Mouse (Mus musculus) embryonic facial prominence, embryonic 12.5 days (tissue): ENCODE data around the gene Rnf145. TPM values are rescaled to one million over a fixed set of nuclear protein-coding genes. Genes with fewer than 3 reads are reported as not detected.

Source experiments
- ATAC-seq: fragments of 200-750 bp; cut with Nextera tagmentation; 2 replicates; pipeline ENCODE4 v1.8.0; 2017; ENCODE audit not compliant: insufficient number of reproducible peaks, insufficient read depth, low FRiP score, low TSS enrichment
- H3K27ac ChIP-seq: fragments of 300-500 bp; sonication (generic); 2 replicates; pipeline ENCODE4 v1.5.1; 2016; ENCODE audit warnings: mild to moderate bottlenecking
- H3K27me3 ChIP-seq: fragments of 300-500 bp; sonication (generic); 2 replicates; pipeline ENCODE4 v1.6.1; 2016; ENCODE audit warnings: mild to moderate bottlenecking, moderate library complexity
- H3K36me3 ChIP-seq: fragments of 300-500 bp; sonication (generic); 2 replicates; pipeline ENCODE4 v1.6.1; 2016; ENCODE audit warnings: mild to moderate bottlenecking
- H3K4me1 ChIP-seq: fragments of 300-500 bp; sonication (generic); 2 replicates; pipeline ENCODE4 v1.6.1; 2016
- H3K4me2 ChIP-seq: fragments of 300-500 bp; sonication (generic); replicated peaks from 2 replicates; pipeline ENCODE4 v1.6.1; 2016; ENCODE audit warnings: mild to moderate bottlenecking, moderate library complexity
- H3K4me3 ChIP-seq: fragments of 300-500 bp; sonication (generic); 2 replicates; pipeline ENCODE4 v1.5.1; 2016; ENCODE audit warnings: mild to moderate bottlenecking
- H3K9ac ChIP-seq: fragments of 300-500 bp; sonication (generic); 2 replicates; pipeline ENCODE4 v1.6.1; 2016; ENCODE audit warnings: mild to moderate bottlenecking, moderate library complexity
- H3K9me3 ChIP-seq: fragments of 300-500 bp; sonication (generic); 2 replicates; pipeline ENCODE4 v1.6.1; 2016; ENCODE audit warnings: mild to moderate bottlenecking, moderate library complexity
- WGBS: fragments of 180-500 bp; shearing (Covaris S2); methylation state at CpG from one replicate; pipeline ENCODE4 v1.1.7; 2016; 5-methylcytosine and 5-hydroxymethylcytosine counted together
- polyA plus RNA-seq: library from polyadenylated mRNA; unstranded; fragments of >200 nt; fragmentation: Nextera tagmentation; extraction: Ambion mirVana; gene quantifications from 2 replicates; pipeline ENCODE4 v1.2.1, GENCODE M21; 2016

Gene Rnf145
- polyA plus RNA-seq, 1 experiment from 2014 or later: 100 TPM

GRCm38 (mm10) chr11:44574820-44575219, 56.1 kb downstream of the Rnf145 start:
- H3K4me3 ChIP-seq: no peak overlapping the region
- H3K4me2 ChIP-seq: no peak overlapping the region
- no peaks in the 10 kb centered on the region for H3K27me3 ChIP-seq
- no peaks in the 10 kb centered on the region for H3K9me3 ChIP-seq
- no peak overlapping the region for H3K27ac ChIP-seq
- WGBS: 94% methylated on average over 5 of the region's 5 CpGs
- no peaks in the 10 kb centered on the region for H3K4me1 ChIP-seq
- ATAC-seq: no peak
- no peak overlapping the region for H3K9ac ChIP-seq
- peaks cover 2% of the 10 kb centered on the region; the same call in 1 of the 2 replicates for H3K36me3 ChIP-seq

DNA sequence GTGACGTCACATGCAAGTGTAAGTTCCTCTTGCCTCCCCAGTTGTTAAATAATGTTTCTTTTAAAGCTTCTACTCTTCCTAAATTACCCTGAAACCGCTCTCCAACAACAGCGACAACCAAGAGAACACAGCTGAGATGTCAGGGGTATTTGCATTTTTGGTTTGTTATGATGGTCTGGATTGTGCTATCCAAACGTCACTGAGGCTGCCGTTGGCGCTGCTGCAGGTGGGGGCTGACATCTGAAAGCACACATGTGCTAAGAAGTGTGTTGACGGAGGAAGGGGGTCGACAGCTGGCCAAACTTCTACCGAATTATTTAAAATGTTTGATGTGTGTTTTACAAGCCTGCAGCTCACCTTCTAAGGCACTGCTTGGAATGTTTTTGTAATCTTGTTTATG, 59.1 kb downstream of the Rnf145 start:
- no peak overlapping the region for H3K4me3 ChIP-seq
- H3K27ac ChIP-seq: no peak overlapping the region
- no peak overlapping the region for H3K4me2 ChIP-seq
- no peaks in the 10 kb centered on the region for H3K4me1 ChIP-seq
- H3K36me3 ChIP-seq: no peaks in the 10 kb centered on the region
- 75% methylated on average over 9 of the region's 9 CpGs for WGBS
- no peak overlapping the region for H3K9ac ChIP-seq
- no peaks in the 10 kb centered on the region for H3K27me3 ChIP-seq
- no peaks in the 10 kb centered on the region for H3K9me3 ChIP-seq
- no peak for ATAC-seq

GRCm38 (mm10) chr11:44581277-44581683, 62.5 kb downstream of the Rnf145 start:
- no peak for ATAC-seq
- H3K4me2 ChIP-seq: no peak overlapping the region
- H3K27ac ChIP-seq: no peak overlapping the region
- WGBS: 33% methylated on average over 11 of the region's 11 CpGs
- H3K4me1 ChIP-seq: no peaks in the 10 kb centered on the region
- no peak overlapping the region for H3K4me3 ChIP-seq
- no peaks in the 10 kb centered on the region for H3K9me3 ChIP-seq
- no peaks in the 10 kb centered on the region for H3K36me3 ChIP-seq
- no peaks in the 10 kb centered on the region for H3K27me3 ChIP-seq
- no peak overlapping the region for H3K9ac ChIP-seq

DNA sequence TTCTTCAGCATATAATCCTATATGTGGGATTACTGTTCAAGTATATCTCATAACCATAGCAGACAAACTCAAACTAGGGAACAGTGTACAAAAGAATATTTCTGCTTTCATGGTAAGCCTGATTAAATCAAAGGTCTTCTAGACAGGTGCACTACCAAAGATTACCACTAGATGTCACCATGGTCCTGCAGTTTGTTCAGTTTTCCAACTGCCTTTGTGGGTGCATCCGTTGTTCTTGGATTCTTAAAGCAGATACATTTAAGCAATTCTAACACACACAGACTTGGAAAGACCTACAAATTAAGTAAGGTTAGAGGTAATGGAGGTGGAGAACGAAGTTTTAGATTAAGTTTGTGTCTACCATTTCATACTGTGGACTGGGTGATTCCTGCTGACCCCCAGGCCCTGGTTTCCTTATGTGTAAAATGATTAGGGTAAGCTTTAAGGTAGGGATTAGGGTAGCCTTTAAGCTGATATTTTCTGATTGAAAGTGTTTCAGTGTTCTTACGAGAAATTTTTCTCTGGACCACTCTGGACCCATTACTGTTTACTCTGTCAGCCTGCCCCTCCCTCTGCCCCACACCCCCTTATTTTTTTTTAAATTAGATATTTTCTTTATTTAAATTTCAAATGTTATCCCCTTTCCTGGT, 67.4 kb downstream of the Rnf145 start:
- WGBS: 13% methylated on average over 3 of the region's 3 CpGs
- Histone ChIP-seq H3K4me3 (no peak overlapping the region), H3K9ac (no peak overlapping the region), H3K4me1 (no peaks in the 10 kb centered on the region), H3K36me3 (no peaks in the 10 kb centered on the region), H3K27ac (no peak overlapping the region), H3K27me3 (no peaks in the 10 kb centered on the region), H3K4me2 (no peak overlapping the region), H3K9me3 (no peaks in the 10 kb centered on the region)
- no peak for ATAC-seq

GRCm38 (mm10) chr11:44593016-44593415, 74.3 kb downstream of the Rnf145 start:
- Histone ChIP-seq H3K4me2 (no peak overlapping the region), H3K27me3 (no peaks in the 10 kb centered on the region), H3K4me3 (no peak overlapping the region), H3K9me3 (no peaks in the 10 kb centered on the region), H3K9ac (no peak overlapping the region), H3K4me1 (no peaks in the 10 kb centered on the region), H3K27ac (no peak overlapping the region), H3K36me3 (no peaks in the 10 kb centered on the region)
- no peak for ATAC-seq
- whole genome bisulfite sequencing: 90% methylated on average over 6 of the region's 6 CpGs

GRCm38 (mm10) chr11:44594768-44595167, 76.0 kb downstream of the Rnf145 start:
- Histone ChIP-seq H3K9ac (no peak overlapping the region), H3K36me3 (no peaks in the 10 kb centered on the region), H3K4me3 (no peak overlapping the region), H3K4me1 (no peaks in the 10 kb centered on the region), H3K27ac (no peak overlapping the region), H3K9me3 (no peaks in the 10 kb centered on the region), H3K27me3 (no peaks in the 10 kb centered on the region), H3K4me2 (no peak overlapping the region)
- ATAC-seq: no peak
- WGBS: 77% methylated on average over 3 of the region's 3 CpGs

DNA sequence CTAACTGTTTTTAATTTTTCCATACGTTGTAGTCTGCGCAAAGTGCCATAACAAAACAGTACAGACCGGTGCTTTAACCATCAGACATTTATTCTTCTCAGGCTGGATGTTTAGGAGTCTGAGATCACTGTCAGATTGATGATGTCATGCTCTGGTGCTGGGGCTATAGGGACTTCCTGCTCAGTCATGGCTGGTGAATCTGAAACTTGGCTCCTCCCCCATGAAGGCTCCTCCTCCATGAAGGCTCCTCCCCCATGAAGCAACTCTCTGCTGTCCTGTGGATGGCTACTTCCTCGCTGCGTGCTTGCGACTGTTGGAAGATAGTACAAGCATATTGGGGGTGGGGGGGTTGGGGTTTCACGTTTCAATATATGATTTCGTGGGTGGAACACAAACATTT, 88.1 kb downstream of the Rnf145 start:
- peaks cover 9% of the 10 kb centered on the region for H3K27me3 ChIP-seq
- no peak for ATAC-seq
- no peak overlapping the region for H3K4me3 ChIP-seq
- H3K4me2 ChIP-seq: no peak overlapping the region
- H3K27ac ChIP-seq: no peak overlapping the region
- 85% methylated on average over 8 of the region's 8 CpGs for WGBS
- H3K9ac ChIP-seq: no peak overlapping the region
- no peaks in the 10 kb centered on the region for H3K9me3 ChIP-seq
- H3K4me1 ChIP-seq: peaks cover 3% of the 10 kb centered on the region; the same call in 1 of the 2 replicates
- H3K36me3 ChIP-seq: no peaks in the 10 kb centered on the region

DNA sequence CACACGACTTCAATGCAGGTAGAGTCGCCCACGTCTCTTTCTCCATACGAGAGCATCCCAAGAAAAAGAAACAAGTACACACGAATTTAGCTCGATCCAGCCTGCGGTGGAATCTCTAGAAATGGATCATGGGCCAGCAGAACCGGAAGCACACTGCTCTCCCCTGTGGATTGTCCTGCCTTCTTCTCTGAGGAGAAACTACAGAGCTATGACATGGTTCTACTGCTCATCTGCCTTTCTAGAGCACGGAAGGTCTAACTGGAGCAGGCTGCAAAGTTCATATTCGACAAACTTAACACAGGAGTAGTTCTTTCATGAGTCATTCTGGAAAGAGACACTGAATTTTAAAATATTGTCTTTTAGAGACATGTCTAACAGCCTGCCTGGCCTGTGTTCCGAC, 89.9 kb downstream of the Rnf145 start:
- H3K9me3 ChIP-seq: no peaks in the 10 kb centered on the region
- H3K27me3 ChIP-seq: peaks cover 17% of the 10 kb centered on the region
- H3K36me3 ChIP-seq: no peaks in the 10 kb centered on the region
- 86% methylated on average over 11 of the region's 11 CpGs for WGBS
- ATAC-seq: no peak
- H3K27ac ChIP-seq: no peak overlapping the region
- no peak overlapping the region for H3K4me2 ChIP-seq
- peaks cover 16% of the 10 kb centered on the region; the same call in 1 of the 2 replicates for H3K4me1 ChIP-seq
- no peak overlapping the region for H3K4me3 ChIP-seq
- no peak overlapping the region for H3K9ac ChIP-seq

- ATAC-seq: peak; percentile 72; the same call in 1 of the 2 replicates
- H3K9me3 ChIP-seq: no peaks in the 10 kb centered on the region
- H3K36me3 ChIP-seq: no peaks in the 10 kb centered on the region
- peaks cover 21% of the 10 kb centered on the region; the same call in 1 of the 2 replicates for H3K4me1 ChIP-seq
- under 1% methylated on average over 45 of the region's 45 CpGs for WGBS
- H3K27me3 ChIP-seq: peaks cover 31% of the 10 kb centered on the region
- peak overlapping the region; percentile 54; the same call in 1 of the 2 replicates for H3K27ac ChIP-seq
- peak overlapping the region; percentile 82 for H3K4me2 ChIP-seq
- H3K4me3 ChIP-seq: peak overlapping the region; percentile 40
- peak overlapping the region; percentile 48; the same call in 1 of the 2 replicates for H3K9ac ChIP-seq
These were observed 92.4 kb downstream of the Rnf145 start for GRCm38 (mm10) chr11:44610971-44611781.

- Histone ChIP-seq H3K9me3 (no peaks in the 10 kb centered on the region), H3K4me2 (peak overlapping the region; percentile 82), H3K4me1 (peaks cover 26% of the 10 kb centered on the region; the same call in 1 of the 2 replicates), H3K36me3 (no peaks in the 10 kb centered on the region), H3K9ac (no peak overlapping the region; the same call in 1 of the 2 replicates), H3K27ac (no peak overlapping the region), H3K4me3 (no peak overlapping the region), H3K27me3 (peaks cover 34% of the 10 kb centered on the region)
- no peak for ATAC-seq
- 6% methylated on average over 10 of the region's 10 CpGs for WGBS
These were observed 93.4 kb downstream of the Rnf145 start for GRCm38 (mm10) chr11:44612156-44612555.

DNA sequence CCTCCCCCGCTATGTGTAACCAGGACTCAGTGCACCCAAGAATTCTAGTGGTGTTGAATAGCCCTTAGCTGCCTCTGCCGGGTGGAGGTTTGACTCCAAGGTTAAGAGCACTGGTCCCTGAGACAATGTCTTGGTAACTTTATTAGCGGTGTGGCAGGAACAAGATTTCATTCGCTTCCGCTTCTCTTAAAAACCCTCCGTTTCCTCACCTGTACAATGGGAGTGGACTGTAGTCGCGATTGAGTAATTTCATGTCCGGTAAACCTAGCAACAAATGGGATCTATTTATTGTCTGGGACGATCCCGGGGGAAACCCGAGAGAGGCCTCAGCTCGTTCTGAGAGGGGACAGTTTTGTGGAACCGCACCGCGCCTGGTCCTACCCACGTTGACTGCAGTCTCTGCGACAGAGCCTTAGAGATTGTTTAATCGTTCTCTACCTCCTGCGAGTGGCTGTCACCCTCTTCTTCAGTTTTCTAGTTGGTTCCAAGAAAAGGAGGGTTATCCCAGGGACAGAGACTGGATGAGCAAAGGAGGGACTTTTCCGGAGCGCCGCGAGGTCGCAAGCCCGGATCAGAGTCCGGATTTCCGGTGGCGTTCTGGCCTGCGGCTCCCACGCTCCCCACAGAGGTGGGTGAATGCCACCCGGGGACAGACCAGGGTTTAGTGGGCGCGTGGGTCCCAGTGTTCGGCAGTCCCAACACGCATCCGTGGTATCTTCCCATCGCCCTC, 94.1 kb downstream of the Rnf145 start:
- Histone ChIP-seq H3K27ac (no peak overlapping the region), H3K9me3 (no peaks in the 10 kb centered on the region), H3K9ac (peak overlapping the region; percentile 50), H3K4me2 (peak overlapping the region; percentile 82), H3K27me3 (peaks cover 34% of the 10 kb centered on the region), H3K36me3 (no peaks in the 10 kb centered on the region), H3K4me1 (peaks cover 26% of the 10 kb centered on the region; the same call in 1 of the 2 replicates), H3K4me3 (peak overlapping the region; percentile 31)
- WGBS: 1% methylated on average over 38 of the region's 38 CpGs
- no peak for ATAC-seq
